Mouse (Mus musculus) ES-CJ7 (cell line): Measurements from ENCODE around the gene Lancl3.
"Not testable (repeated sequence)": the region's sequence is repeated elsewhere in the genome, so short reads cannot be mapped to it uniquely, and the experiment has no call there.

Source experiments
- DNase-seq: peaks from one replicate; pipeline ENCODE4 v3.0.0; 2011; ENCODE audit warnings: low read depth, low spot score

Gene Lancl3

GRCm38 (mm10) chrX:9259267-9259666 lies 59.6 kb downstream of the Lancl3 start:
- no peak for DNase-seq

GRCm38 (mm10) chrX:9271112-9271511 lies 71.4 kb downstream of the Lancl3 start:
- DNase-seq = no peak

- no peak for DNase-seq
Measured at GRCm38 (mm10) chrX:9271947-9272459, 72.3 kb downstream of the Lancl3 start.

DNA sequence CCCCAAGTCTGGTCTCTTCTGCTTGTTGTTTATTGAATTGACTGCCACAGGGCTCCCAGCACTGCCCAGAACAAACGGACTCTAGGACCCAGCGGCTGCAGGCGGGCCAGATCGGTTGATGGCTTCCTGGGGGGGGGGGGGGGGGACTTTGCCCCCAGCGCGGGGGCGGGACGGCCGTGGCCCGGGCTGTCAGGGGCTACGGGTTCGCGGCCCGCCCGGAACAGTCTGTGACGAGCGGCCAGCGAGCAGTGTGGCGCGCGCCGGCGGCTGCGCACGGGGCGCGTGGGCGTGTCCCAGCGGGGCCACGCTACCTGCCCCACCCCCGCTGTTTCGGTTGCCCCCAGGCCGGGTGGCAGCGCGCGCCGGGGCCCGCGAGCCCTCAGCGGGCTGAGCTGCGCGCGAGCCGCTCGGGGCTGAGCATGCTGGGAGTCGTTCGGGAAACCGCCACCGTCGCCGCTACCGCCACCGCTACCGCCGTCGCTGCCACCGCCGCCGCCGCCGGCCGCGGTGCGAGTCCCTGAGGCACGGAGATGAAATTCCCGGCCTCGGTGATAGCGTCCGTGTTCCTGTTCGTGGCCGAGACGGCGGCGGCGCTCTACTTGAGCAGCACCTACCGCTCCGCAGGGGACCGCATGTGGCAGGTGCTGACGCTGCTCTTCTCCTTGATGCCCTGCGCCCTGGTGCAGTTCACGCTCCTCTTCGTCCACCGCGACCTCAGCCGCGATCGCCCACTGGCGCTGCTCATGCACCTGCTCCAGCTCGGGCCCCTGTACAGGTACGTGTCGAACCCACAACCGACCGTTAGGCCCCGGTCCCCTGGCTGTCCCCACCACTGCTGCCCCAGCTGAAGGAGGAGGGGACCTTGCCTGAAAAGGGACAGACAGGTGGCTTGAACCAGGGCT lies 73.0 kb downstream of the Lancl3 start, which contains the start of gene Xk:
Gene Xk, plus strand, starts transcription at position 297 of the 902 bp plus-strand sequence.
- DNase-seq = peak; percentile 32

- no peak for DNase-seq
Measured at GRCm38 (mm10) chrX:9273377-9274002, 73.8 kb downstream of the Lancl3 start.

DNA sequence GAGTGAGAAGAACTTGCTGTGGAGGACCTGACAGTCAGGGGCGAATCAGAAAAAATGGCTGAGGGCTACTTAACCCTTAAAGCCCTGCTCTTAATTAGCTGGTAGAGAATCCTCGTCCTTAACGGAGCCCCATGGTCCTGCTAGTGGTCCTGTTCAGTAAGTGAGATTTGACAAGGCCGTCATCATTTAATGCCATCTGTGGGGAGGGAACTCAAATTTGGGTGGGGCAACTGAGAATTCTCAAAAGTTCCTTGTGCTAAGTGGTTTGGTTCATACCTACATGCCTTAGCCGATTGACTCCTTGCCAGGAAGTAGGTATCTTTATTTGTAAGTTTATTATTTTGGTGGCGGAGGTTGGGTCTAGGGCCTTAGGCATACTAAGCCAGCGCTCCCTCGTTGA lies 74.6 kb downstream of the Lancl3 start:
- no peak for DNase-seq

DNA sequence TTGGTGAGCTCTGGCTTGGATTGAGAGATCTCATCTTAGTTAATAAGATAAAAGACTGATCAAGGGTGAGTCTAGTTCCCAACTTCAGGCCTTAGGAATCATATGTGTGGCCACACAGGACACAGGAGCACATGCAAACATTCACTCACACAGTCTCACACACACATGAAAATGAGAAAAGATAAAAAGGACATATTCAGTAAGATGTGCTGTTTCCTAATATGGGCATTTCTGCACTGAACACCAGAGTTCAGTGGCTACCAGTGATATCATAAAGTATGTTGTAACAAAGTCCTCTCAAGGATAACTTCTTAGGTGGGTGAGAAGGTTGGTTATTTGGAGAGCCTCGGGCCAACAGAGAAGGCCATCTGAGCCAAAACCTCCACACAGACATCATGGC lies 83.8 kb downstream of the Lancl3 start, which contains the start of gene H2al1m:
Gene H2al1m, plus strand, starts transcription at position 301 of the 400 bp plus-strand sequence.
- not testable (repeated sequence) for DNase-seq

DNA sequence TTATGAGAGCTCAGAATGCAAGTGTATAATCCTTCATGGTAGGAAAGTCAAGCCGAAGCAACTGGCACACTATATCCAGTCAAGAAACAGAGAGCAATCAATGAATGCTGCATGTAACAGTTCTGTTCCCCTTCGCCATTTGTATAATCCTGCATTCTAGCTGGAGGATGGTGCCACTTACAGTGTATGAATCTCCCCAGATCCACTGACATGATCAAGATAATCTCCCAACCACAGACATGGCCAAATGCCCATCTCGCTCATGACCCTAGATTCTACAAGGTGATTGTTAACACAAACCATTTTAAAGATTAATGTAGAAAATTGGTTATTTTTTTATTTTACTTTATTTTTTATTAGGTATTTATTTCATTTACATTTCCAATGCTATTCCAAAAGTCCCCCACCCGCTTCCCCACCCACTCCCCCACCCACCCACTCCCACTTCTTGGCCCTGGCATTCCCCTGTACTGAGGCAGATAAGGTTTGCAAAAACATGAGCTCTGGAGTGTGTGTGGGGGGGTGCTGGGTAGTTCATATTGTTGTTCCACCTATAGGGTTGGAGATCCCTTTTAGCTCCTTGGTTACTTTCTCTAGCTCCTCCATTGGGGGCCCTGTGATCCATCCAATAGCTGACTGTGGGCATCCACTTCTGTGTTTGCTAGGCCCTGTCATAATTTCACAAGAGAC lies 93.6 kb downstream of the Lancl3 start:
- not testable (repeated sequence) for DNase-seq

- no peak for DNase-seq
Measured at GRCm38 (mm10) chrX:9298413-9298864, 98.7 kb downstream of the Lancl3 start.

GRCm38 (mm10) chrX:9302791-9303190 lies 103.1 kb downstream of the Lancl3 start:
- DNase-seq = no peak

GRCm38 (mm10) chrX:9303455-9303854 lies 103.8 kb downstream of the Lancl3 start:
- no peak for DNase-seq

DNA sequence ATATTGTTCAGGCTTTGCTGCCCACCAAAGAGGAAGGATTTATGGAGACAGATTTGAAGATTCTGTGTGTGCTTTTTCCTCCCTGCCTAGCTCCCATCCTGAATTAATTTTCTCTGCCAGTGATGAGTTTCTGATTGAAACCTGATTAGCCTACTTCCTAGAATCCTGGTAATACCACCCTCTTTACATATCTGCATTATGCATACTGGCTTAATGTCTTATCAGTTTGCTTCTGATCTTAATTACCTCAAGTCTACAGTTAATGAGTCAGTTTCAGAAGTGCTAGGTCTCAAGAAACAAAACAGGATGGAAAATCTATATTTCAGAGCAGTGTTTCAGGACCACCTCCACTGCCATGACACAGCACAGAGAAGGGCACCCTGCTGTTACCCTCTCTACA lies 116.8 kb downstream of the Lancl3 start:
- not testable (repeated sequence) for DNase-seq
